Mouse (Mus musculus): ENCODE measurements around the gene Slco1c1.

Slco1c1 gene

DNA sequence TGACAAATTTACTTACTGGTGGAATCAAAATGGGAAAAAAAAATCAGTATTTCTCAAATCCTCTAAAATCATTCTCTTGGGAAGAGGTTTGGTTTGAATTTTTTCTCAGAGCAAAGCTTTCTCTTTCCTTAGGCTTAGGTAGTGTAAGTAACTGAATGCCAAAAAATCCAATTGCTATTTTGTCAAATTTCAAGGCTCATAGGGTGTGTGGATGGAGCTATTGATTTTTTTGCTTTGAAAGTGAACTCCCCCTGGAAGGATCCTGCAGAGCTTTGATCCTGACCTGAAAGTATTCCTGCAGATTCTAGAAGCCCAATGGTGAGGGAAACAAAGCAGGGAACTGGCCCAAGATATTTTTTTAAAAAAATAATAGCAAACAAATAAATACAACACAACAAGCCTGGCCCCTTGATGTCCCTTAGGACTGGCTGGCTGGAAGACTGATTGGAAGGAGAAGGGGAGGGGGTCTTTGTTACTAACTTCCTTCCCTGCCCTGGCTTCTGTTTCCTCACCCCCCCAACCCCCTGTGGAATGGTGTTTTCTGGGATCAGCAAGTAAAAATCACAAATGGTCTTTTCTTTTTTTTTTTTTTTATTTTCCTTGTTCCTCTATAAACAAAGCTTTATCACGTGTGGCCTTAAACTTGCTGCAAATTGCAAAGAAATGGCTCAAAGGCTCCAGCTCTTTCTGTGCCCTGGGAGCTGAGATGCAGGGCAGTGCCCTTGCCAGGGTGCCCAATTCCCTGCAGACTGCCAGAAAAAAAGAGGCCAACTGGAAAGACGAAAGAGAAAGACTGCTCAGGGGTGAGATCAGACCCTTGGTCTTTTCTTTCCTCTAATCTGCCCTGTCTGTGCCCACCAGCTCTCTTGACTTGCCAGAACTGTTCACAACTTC, at the start of gene Slco1c1:
TSS of gene Slco1c1 (plus strand) at position 622 of the 894 bp plus-strand sequence.
- DNase-seq (ENCODE audit: low read depth) = no peak

DNA sequence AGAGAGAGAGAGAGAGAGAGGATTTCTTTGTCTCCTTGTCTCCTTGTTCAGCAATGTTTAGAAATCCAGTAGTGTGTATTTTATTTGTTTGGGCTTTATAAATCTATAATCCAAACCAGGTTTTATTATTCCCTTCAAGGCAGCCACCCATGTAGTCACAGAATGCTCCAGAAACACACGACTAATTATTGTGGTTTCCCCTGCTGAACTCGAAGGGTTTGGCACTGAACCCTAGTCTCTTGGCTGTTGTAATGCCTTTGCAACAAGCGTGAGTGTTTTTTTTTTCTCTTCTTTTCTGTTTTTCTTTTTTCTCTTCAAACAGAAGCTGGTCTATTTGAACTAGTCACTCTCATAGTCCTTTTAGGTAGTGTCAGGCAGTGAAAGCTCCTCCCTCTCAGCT, 49.5 kb upstream of the Slco1c1 start:
- peak; percentile 65 for DNase-seq (ENCODE audit: low read depth)

DNA sequence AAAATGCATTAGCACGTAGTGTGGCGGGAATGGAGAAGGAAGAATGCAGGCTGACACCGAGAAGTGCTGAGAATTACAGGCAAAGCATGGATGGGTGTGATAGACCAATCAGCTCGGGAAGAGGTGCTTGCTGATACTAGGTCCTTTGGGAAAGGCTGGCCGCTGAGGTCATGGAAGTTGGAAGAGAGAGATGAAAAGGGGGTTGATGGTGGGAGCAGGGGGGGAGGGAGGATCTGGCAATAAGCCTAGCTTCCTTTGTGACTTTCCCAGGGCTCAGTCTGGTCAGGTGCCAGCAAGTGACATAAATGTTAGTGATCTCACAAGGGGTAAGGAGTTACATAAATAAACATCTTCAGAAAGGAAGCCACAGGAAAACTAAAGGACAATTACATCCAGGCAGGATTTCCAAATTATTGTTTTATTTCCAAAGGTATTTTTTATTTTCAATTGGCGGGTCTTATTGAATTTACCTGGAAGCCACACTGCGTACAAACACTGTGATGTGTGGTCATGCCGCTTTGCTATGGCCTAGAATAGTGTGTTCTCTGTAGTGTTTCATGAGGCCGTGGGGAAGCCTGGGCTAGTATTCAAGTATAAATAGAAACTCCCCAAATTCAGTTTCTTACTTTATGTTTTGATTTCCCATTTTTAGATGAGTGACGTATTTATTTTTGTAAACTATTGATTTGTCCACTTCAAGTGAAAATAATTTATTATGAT, 38.7 kb upstream of the Slco1c1 start:
- no peak for DNase-seq (ENCODE audit: low read depth)

DNA sequence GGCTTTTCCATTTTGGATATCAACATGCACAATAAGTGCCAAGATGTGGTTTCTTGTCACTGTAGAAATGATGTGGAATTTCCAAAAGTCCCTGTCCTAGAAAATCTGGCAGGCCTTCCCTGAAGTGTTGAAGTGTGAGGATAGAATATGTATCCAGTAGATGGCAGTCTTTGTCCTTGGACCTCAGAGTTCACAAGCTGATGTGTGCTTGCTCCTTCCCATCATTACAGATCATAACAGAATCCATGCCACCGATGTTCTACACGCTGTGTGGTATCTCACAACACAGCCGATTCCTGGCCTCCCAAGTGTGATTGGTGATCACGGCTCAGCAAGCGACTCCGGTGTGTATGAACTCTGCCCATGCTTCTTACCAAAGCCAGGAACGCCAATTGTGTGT, 36.9 kb upstream of the Slco1c1 start:
- DNase-seq (ENCODE audit: low read depth) = peak; percentile 34

DNA sequence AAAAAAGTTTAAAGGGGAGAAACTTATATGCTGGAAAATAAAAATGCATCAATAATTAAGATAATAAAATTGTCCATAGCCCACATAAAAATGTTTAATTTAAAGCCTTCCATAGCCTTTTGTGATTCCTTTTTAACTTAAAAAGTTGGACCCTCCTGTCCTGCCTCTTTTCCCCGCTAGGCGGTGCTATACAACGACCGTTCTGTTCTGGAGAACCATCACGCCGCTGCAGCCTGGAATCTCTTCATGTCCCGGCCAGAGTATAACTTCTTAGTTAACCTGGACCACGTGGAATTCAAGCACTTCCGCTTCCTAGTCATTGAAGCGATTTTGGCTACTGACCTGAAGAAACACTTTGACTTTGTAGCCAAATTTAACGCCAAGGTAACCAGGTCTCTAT, 35.5 kb upstream of the Slco1c1 start:
- peak; percentile 51 for DNase-seq (ENCODE audit: low read depth)

DNA sequence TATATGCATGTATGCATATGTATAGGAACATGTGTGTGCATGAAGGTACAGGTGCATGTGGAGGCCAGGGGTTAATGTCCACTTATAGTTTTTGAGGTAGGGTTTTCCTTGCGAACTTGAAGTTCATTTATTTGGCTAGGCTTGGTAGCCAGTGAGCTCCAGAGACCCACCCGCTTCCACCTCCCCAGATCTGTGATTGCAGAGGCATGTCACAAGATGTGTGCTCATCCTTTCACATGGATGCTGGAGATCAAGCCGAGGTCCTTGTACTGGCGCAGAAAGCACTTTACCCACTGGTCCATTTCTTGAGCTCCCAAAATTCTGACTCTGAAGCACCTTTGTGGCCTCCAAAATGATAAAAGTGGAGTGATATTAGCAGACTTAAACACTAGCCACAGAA, 29.3 kb upstream of the Slco1c1 start:
- no peak for DNase-seq (ENCODE audit: low read depth)

DNA sequence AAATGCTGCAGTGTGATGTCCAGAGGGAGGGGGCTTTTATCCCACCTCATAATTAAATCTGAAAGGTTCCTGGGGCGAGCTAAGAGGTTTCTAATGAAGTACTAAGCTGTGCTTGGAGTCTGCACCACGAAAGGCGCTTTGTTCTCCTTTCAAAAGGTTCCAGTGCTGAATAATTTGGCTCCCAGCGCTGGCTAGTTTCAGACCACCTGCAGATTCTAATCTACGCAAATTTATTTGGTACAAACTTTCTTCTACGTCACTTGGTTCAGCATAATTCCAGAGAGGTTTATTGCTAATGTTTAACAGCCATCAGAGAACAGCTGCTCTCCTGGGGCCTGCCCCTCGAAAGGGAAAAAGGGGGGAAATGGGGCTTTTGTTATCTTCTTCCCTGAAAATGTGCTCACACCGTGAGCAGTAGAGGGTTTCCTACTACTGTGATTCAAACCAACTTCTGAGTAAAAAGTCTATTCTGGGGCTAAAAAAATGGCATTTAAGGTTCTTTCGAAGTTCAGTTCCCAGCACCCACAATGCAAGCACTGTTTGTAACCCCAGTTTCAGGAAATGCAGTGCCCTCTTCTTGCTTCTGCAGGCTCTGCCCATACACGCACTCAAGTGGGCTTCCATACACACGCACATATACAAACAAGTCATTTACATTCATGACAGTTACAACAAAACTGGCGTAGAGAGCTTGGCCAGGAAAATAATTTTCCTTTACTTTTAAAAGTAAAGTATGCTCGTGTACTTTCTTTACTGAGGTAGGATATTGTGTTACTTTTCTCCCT, 28.3 kb upstream of the Slco1c1 start:
- DNase-seq (ENCODE audit: low read depth) = no peak

DNA sequence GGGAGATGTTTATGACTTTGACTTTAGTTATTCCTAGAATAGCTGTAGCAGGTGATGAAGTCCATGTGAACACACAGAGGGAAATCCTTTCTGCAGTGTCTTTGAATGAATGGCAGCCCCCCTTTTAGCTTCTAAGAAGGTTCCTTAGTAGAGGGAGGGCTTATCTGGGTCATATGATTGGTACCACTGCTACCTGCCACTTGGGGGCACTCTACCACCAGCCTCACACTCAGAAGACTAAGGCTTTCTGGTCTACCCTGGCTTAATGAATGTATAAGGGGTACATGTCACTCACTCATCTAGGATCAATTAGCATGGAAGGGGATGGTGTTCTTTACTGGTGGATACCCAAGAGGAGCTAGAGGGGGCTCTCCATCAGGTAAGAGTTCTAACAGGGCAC, 24.7 kb upstream of the Slco1c1 start:
- DNase-seq (ENCODE audit: low read depth) = peak; percentile 7

DNA sequence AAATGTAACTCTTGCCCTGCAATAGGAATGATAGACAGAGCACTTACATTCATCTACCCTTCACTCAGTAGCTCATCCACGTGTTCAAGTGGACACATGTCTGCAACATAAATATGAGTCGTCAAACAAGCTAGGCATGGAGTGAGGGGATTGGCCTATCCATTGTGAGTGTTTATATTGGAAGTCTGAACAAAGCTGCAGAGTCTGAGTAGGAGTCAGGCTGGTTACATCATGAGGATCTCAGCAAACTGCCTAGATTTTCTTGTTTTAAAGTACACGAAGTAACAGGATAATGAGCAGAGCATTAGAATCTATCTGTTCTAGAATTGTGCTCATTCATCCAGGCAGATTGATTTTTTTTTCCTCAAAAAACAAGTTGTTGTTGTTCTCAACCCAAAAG, 23.0 kb upstream of the Slco1c1 start:
- DNase-seq (ENCODE audit: low read depth) = no peak

DNA sequence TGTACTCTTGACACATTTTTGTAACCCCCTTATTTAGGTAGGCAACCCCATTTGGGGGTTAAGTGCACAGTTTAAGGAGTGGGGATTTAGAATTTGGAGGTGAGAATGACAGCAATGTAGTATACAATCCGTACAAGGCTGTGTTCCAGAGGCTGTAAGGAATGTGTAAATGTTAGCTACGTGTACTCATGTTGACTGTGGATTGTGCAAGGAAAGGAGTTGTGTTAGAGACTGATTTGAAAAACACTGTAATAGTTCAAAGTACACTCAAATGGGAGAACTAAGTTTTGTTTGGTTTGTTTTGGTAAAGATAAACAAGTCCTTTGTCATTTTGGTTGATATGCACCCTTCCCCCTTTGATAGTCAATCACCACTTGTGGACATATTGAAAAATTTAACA, 1.6 kb upstream of the Slco1c1 start:
- DNase-seq (ENCODE audit: low read depth) = no peak

DNA sequence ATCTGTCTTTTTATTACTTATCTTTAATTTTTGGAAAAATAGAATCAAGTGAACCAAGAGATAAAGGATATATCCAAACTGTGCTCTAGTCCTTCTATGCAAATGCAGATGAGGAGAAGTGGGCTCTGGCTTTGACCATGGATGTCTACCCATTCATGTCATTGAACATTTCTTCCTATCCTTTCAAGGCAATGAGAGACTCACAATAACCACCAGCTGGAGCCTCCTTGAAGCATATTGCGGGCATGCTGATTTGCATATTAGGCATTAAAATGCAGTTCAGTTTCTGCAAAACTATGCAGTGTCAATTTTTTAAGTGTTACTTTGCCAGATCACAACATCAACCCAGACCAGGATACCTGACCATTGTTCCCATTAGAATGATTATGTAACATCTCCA, 1.6 kb downstream of the Slco1c1 start:
- no peak for DNase-seq (ENCODE audit: low read depth)

DNA sequence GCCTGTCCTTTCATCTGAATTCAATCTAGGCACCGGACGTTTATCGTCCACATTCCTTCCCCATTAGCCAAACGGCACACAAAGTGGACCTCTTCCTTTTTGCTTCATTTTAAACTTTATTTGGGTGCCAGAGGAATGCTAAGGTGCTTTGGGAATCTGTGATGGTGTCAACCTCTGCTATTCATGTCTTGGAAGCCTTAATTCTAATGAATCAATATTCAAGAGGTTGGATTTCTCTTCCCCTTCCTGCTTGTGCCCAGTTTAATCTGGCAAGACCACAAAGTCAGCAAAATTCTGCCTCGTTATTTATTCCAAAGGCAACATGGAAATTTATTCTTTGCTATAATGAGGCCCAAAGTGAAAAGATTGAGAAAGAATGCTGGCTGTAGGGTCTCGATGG, 6.7 kb downstream of the Slco1c1 start:
- no peak for DNase-seq (ENCODE audit: low read depth)

DNA sequence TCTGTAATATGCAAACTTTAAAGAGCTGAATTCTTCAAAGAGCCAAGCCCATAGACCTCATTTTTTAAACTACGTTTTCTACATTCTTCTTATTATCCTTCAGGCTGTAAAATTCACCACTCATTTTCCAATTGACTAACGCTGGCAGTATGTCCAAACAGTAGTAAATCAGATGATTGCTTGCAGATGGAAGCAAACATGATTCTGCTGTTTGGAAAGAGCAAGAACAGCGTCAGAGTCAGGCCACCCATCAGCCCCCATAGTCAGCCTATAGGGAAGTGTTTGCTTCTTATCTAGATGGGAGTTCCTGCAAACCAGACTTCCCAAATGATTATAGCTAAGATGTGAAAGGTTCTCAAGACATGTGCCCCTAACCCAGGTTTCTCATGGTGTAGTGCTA, 13.1 kb downstream of the Slco1c1 start:
- DNase-seq (ENCODE audit: low read depth) = peak; percentile 27

DNA sequence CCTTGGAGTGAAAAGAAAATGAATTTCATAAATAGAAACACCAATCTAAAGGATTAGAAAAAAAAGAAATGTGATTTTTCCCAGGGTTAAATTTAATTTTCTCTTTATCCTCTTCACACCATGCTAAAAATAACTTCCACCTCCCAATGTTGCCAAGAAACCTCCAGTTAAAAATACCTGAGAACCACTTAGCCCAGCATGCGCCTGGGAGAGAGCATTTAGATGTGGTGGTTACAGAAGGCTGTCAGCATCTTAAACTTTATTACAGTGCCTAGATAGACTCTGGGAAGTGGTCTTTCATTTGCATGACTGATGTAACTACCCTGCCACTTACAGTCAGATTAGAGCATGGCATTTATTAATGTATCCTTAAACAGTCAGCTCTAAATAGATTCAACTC, 17.0 kb downstream of the Slco1c1 start:
- no peak for DNase-seq (ENCODE audit: low read depth)

DNA sequence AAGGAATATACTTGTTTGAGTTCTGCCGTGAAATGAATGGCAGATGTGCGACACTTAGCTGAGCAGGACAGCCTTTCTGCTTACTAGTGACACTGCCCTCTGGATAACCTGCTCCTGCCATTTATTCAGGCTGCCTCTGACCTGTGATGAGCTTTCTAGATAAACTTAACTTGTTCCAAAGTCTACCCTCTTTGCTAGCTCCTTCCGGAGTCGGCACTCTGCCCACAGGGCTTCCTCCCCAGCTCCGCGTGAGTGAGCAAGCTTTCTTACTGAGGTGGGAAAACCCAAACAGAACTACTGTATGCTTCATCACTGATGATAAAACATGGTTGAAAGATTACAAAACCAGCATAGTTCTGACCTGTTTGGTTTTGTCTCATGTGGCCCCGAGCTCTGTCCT, 19.2 kb downstream of the Slco1c1 start:
- no peak for DNase-seq (ENCODE audit: low read depth)

DNA sequence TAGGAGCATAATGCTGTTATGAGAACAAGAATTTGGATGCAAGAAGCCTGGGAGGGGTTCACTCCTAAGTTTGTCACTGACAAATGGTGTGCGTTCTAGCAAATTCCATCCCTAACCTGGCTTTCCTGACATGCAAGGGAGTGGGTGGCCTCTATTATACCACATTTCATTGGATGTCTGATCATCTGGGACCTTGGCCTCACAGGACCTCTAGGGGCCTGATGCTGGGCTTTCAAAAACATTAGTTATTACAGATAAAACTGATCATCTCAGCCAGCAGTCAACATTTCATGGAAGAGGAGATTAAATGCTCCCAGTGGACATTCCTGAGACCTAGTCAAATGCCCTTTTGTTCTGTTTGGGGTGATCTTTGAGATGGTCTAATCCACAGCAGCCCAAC, 34.0 kb downstream of the Slco1c1 start:
- no peak for DNase-seq (ENCODE audit: low read depth)

DNA sequence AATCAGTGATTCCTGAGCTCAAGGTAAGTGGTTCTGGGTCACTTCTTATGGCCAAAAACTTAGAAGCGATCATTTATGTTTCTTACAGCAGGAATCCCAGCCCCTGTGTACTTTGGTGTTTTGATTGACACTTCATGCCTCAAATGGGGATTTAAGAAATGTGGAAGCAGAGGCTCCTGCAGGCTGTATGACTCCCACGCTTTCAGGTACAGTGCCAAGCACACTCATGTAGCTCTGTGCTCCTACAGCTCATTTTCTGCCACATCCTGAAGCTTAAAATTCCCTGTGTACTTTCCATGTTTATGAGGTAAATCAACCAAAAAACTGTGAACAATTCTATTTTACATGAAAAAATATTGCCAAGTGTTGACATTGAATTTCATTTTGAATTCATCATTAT, 43.2 kb downstream of the Slco1c1 start:
- DNase-seq (ENCODE audit: low read depth) = peak; percentile 14

DNA sequence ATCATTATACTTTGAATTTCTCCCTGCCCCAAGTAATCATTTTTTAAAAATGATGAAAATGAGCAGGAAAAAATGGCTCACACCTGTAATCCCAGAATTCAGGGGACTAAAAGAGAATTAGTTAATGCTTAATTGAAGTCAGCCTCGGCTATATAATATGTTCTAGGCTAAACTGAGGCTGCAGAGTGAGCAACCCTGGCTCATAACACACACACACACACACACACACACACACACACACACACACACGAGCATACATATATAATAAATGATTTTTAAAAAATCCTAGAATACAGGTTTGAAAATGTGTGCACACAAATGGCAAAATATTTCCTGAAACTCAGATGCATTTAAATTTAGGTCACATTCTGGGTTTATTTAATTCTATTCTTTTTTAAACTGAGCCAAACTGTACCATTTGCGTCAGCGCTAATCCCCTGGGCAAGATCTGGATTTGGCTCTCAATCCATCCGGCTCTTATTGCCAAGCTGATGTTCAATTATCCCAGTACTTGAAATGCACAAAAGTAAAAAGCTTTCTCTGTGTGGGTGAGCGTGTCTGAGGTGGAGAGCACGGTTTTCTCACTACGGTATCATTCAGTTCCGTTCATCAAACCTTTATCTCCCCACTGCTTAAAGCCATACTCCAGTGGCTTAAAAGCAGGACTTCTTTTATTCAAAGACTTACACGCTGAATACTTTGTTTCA, 43.8 kb downstream of the Slco1c1 start:
- DNase-seq (ENCODE audit: low read depth) = no peak

DNA sequence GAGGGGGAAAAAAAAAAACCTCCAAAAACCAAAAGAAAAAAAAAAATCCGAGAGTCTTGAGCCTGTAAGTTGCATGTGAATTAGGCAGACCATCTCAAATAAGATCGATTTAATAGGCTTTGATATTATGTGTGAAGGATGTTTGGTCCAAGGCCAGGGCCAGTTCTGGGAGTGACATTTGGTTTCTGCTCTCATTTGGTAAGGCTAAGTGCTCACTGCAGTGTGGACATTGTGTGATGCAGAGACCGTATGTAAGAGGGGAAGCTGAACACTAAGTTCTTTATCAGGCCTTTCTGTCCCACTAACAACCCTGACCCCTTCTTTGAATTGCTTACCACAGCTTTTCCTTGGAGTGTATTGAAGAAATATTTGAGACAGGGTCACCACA, 44.4 kb downstream of the Slco1c1 start:
- DNase-seq (ENCODE audit: low read depth) = no peak

DNA sequence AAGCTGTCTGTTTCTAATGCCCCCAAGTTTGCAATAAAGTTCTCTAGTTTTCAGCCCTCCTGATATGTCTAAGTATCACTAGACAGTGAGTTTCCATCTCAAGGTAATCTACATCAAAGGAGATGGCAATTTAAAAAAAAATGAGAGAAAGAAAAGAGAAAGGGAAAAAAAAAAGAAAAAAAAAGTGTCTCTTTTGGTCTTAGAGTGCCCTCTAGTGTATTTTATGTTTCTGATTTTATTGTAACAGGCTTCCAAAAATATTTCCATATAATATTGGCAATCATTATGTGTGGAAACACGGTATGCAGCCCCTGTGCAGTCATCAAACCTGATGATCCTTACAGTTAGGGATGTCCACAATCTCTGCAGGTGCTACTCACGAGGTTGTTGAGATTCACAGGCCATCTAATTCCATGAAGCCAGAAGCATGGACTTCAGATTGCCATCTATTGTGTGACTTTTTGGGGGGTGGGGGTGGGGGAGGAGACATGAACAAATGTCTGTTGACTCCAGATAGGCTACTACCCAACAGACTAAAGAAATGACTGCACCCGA, 52.6 kb downstream of the Slco1c1 start:
- DNase-seq (ENCODE audit: low read depth) = peak; percentile 31

DNA sequence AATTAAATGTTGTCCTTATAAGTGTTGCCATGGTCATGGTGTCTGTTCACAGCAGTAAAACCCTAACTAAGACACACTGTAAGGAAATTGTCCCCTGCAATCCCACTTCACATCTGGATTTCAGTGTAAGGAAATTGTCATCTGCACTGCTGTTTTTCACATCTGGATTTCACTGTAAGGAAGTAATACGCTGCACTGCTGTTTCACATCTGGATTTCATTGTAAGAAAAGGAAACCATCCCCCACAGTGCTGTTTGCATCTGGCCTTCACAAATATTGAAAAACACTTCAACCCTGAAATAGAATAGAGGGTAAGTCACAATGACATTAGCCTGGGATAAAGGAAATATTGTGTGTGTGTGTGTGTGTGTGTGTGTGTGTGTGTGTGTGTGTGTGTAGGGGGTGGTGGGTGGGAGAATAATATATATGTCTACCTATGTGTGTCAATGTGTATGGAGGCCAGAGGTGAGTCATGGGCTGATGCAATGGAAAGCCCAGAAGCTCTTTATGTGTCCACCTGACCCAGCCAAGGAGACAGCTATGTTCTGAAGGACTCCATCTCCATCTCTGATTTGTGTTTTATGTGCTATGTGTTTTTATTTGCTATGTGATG, 60.7 kb downstream of the Slco1c1 start:
- DNase-seq (ENCODE audit: low read depth) = no peak

All from NIH3T3 (cell line).